Mouse (Mus musculus) forebrain, postnatal 0 days (tissue): ENCODE results near the gene Cerk. TPM values are rescaled to one million over a fixed set of nuclear protein-coding genes. Genes with fewer than 3 reads are reported as not detected.

Experiments
- ATAC-seq: fragments of 200-750 bp; cut with Nextera tagmentation; 2 replicates; pipeline ENCODE4 v1.8.0; 2017; ENCODE audit warnings: mild to moderate bottlenecking, moderate library complexity
- DNase-seq: peaks from one replicate; pipeline ENCODE4 v3.0.0-alpha.2; 2015
- H3K27ac ChIP-seq: fragments of 300-500 bp; sonication (generic); 2 replicates; pipeline ENCODE4 v1.5.1; 2014; ENCODE audit warnings: low read depth, mild to moderate bottlenecking, antibody characterized with exemption, low read length, moderate library complexity, mixed read lengths
- H3K27me3 ChIP-seq: fragments of 300-500 bp; sonication (generic); 2 replicates; pipeline ENCODE4 v1.6.1; 2014; ENCODE audit warnings: mild to moderate bottlenecking, low read length, mixed read lengths; ENCODE audit not compliant: insufficient read depth
- H3K36me3 ChIP-seq: fragments of 300-500 bp; sonication (generic); 2 replicates; pipeline ENCODE4 v1.6.1; 2014; ENCODE audit warnings: mild to moderate bottlenecking, moderate library complexity; ENCODE audit not compliant: insufficient read depth
- H3K4me1 ChIP-seq: fragments of 300-500 bp; sonication (generic); 2 replicates; pipeline ENCODE4 v1.6.1; 2014; ENCODE audit warnings: antibody characterized with exemption; ENCODE audit not compliant: insufficient read depth
- H3K4me2 ChIP-seq: fragments of 300-500 bp; sonication (generic); 2 replicates; pipeline ENCODE4 v1.6.1; 2014; ENCODE audit warnings: low read depth, mild to moderate bottlenecking, moderate library complexity
- H3K4me3 ChIP-seq: fragments of 300-500 bp; sonication (generic); 2 replicates; pipeline ENCODE4 v1.5.1; 2014; ENCODE audit warnings: low read depth, low read length, mixed read lengths
- H3K9ac ChIP-seq: fragments of 300-500 bp; sonication (generic); 2 replicates; pipeline ENCODE4 v1.6.1; 2014; ENCODE audit warnings: mild to moderate bottlenecking
- H3K9me3 ChIP-seq: fragments of 300-500 bp; sonication (generic); 2 replicates; pipeline ENCODE4 v1.6.1; 2016; ENCODE audit warnings: low read length
- CTCF ChIP-seq: sonication (generic); IDR thresholded peaks from 2 replicates; pipeline ENCODE4 v1.5.1; 2016; ENCODE audit warnings: antibody characterized with exemption, control low read depth, low read depth
- WGBS: fragments of 180-500 bp; shearing (Covaris S2); extraction: QIAGEN DNeasy Blood & Tissue Kit; methylation state at CpG from one replicate; pipeline ENCODE4 v1.1.7; 2014; 5-methylcytosine and 5-hydroxymethylcytosine counted together
- polyA plus RNA-seq: library from polyadenylated mRNA; unstranded; fragments of >200 nt; fragmentation: Nextera tagmentation; extraction: Ambion mirVana; gene quantifications from 2 replicates; pipeline ENCODE4 v1.2.1, GENCODE M21; 2015
- total RNA-seq: library from RNA; depleted of rRNA; stranded (reverse); fragments of >200 nt; gene quantifications from 2 replicates; pipeline ENCODE4 v1.2.3, GENCODE M21; 2014; rRNA removed

Gene Cerk
- total RNA-seq: 31.7 and 32.9 TPM in 2 replicates
- 14.5 and 18.0 TPM in 2 replicates for polyA plus RNA-seq

DNA sequence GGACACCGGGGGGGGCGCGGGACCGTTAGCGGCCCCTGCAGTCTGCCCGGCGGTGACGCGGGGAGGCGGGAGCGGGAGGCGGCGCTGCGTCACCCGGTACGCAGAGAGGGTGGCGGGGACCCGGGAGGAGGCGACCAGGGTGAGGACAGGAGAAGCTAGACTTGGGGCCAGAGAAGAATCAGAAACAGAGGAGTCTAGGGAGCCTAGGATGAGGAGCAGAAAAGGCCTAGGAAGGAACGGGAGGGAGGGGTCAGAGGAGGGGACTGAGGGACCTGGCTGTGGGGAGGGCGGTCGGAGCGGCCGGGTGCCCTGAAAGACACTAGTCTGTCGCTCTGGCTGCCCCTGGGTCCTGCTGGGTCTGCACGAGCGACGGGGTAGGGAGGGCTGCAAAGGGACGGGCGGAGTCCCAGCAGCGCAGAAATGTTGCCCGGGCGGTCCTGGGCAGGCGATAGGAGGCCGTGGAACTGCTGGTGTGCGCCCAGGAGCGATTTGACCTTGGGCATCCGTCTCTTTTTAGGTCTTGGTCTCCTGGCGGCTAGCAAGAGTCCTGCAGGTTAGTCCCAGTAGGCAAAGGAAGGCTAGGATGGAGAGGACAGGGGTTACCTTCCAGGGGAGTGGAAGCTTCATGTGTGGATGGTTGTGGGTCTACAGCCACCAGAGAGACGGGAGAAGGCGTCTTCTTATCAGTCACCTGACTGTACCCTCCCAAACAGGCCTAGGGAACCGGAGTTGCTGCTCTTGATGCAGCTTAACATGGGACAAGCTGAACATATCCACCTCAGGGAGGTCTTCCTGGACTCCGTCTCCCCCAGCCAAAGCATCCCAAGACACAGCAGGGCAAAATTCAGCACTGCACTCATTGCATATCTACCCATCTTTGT lies at the start of gene Cerk:
Cerk (minus strand) TSS at position 453 of the 881 bp plus-strand sequence.
- DNase-seq (peak; percentile 74), ATAC-seq (peak; percentile 81)
- Histone ChIP-seq H3K9me3 (no peaks in the 10 kb centered on the region), H3K36me3 (no peaks in the 10 kb centered on the region), H3K4me1 (peaks cover 14% of the 10 kb centered on the region; the same call in 1 of the 2 replicates), H3K27ac (peak within 1 kb of the TSS; percentile 90), H3K9ac (peak within 1 kb of the TSS; percentile 96), H3K27me3 (no peaks in the 10 kb centered on the region), H3K4me2 (peak within 1 kb of the TSS; percentile 87), H3K4me3 (peak within 1 kb of the TSS; percentile 90)
- WGBS: 8% methylated on average over 43 of the region's 43 CpGs
- TF ChIP-seq CTCF: peak; percentile 58

DNA sequence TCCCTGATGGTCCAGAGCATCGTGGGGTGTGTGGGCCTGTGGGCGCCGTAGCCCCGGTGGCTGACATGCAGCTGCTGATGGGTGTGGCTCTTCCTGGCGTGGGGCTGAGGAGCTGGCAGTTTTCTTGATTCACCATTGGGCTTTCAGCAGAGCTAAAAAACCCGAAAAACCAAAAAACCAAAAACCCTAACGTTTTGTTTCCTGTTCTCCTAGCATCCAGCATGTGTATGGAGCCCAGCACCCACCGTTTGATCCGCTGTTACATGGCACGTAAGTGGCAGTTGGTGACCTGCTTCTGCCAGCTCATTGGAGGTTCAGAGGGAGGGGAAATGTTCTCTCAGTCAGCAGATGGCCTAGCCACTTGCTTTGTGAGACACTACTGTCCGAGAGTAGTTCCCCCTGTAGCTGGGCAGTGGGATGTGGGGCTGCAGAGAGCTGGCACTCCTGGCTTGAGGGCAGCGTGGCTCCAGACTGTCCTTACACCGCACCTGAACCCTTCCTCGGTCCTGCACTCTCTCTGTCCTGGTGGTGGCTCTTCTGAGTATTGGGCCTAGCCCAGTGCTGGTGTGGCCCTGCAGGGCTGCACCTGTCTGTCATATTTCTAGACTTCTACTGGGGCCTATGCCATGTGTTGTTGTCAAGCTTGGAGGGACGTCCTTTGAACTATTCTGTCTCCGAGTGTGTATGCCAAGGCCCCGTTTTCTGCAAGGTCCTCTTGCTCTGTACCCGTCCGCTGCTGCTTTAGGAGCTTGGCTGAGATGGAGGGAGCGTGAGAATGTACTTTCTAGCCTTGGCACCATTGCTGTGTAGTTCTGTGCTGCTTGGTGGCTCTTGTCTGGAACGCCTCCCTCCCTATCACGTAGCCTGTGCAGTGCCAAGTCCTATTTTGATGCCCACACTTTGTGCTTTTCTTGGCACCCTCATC lies 48.8 kb upstream of the Cerk start:
- Histone ChIP-seq H3K27me3 (no peaks in the 10 kb centered on the region), H3K4me2 (no peak overlapping the region), H3K4me1 (no peaks in the 10 kb centered on the region), H3K36me3 (peaks cover 7% of the 10 kb centered on the region), H3K9me3 (no peaks in the 10 kb centered on the region), H3K27ac (no peak overlapping the region), H3K9ac (no peak overlapping the region), H3K4me3 (no peak overlapping the region)
- 78% methylated on average over 22 of the region's 22 CpGs for WGBS
- no peak for TF ChIP-seq CTCF
- ATAC-seq (no peak), DNase-seq (no peak)

DNA sequence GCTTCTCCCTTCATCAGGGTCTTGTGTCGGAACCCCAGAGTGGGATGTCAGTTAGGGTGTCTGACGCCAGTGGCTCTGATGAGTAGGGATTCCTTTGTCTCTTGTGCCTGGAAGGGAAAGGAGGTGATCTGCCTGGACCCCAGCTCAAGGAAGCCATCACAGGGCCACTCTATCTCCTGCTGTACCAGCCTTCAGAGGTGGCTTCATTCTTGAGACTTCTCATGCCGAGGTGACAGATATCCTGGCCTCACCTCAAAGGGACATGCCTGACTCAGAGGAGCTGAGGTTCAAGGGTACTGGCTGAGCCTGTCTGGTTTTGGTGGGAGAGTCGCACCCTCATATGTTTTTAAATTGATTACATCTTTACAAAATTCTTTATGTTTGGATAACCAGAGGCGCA lies 48.1 kb upstream of the Cerk start:
- Histone ChIP-seq H3K27ac (no peak overlapping the region), H3K4me2 (no peak overlapping the region), H3K9me3 (no peaks in the 10 kb centered on the region), H3K27me3 (no peaks in the 10 kb centered on the region), H3K4me3 (no peak overlapping the region), H3K9ac (no peak overlapping the region), H3K4me1 (no peaks in the 10 kb centered on the region), H3K36me3 (peaks cover 7% of the 10 kb centered on the region)
- TF ChIP-seq CTCF: no peak
- WGBS: 88% methylated on average over 5 of the region's 5 CpGs
- DNase-seq (no peak), ATAC-seq (no peak)

DNA sequence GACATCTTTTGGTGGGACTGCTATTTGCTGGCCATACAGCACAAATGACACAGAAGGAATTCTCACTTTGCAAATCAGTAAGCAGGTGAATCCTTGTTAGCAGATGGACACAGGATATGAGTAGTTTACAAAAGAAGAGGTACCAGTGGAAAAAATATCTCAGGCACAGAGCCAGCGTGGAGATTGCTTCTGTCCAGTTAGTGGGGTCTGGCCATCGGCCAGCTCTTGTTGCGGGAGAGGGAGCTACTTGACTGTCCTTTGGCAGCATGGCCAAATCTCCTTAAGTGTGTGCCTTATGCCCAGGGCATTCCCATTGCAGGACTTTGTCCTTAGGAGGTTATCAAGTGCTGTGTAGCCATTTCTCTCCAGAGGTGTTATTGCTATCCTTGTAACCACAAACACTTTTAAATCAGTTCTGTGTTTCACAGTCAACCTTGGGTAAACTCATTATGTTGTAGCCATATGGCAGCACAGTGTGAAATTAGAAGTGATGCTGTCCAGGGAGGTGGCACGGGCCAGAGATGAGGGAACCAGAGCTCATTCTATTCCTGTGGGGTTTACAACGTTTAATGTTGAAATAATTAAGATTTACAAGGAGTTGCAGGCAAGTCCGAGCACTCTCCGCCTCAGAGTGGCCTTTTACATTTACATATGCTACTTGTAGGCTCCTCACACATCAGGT lies 46.0 kb upstream of the Cerk start:
- ATAC-seq (no peak), DNase-seq (no peak)
- no peak for TF ChIP-seq CTCF
- no peak overlapping the region for H3K4me2 ChIP-seq
- no peak overlapping the region for H3K27ac ChIP-seq
- no peaks in the 10 kb centered on the region for H3K9me3 ChIP-seq
- 60% methylated on average over 7 of the region's 7 CpGs for WGBS
- H3K9ac ChIP-seq: no peak overlapping the region
- no peak overlapping the region for H3K4me3 ChIP-seq
- H3K4me1 ChIP-seq: no peaks in the 10 kb centered on the region
- no peaks in the 10 kb centered on the region for H3K27me3 ChIP-seq
- peaks cover 7% of the 10 kb centered on the region for H3K36me3 ChIP-seq

DNA sequence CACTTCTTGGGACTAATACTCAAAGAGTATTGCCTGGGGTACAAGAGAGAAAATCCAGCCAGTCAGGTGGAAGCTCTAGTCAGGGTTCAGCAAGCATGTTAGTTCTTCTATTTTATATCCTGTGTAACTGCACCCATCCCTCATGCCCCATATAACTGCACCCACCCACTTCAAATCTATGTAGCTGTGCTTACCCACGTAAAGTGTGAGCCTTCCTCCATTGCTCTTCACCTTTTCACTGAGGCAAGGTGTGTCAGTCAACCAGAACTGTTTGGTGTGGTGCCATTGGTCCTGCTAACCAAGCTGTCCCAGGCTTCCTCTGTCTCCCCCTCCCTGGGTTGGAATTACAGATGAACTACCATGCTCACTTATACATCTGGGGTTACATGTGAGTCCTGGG lies 45.2 kb upstream of the Cerk start:
- ATAC-seq (no peak), DNase-seq (no peak)
- 96% methylated on average over 1 of the region's 1 CpGs for WGBS
- Histone ChIP-seq H3K27me3 (no peaks in the 10 kb centered on the region), H3K4me1 (no peaks in the 10 kb centered on the region), H3K27ac (no peak overlapping the region), H3K4me2 (no peak overlapping the region), H3K4me3 (no peak overlapping the region), H3K9ac (no peak overlapping the region), H3K36me3 (peaks cover 7% of the 10 kb centered on the region), H3K9me3 (no peaks in the 10 kb centered on the region)
- no peak for TF ChIP-seq CTCF

DNA sequence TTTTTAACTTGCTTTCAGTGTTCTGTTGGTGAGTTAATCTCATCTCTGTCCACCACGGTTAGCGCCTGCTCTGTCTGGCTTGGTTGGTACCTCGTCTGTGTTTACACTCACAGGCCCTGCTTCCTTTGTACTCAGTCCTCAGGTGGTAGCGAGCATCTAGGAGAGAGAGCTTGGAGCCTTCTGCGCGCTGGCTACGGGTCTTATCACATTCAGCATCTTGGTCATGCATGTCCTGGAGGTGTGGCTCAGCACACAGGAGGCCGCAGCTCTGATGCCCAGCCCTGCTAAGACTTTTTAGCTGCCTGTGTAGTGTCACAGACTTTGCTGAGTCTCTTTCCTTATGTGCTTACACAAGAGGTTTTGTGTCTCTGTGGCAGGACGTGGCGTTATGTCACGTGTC lies 43.7 kb upstream of the Cerk start:
- 82% methylated on average over 11 of the region's 11 CpGs for WGBS
- Histone ChIP-seq H3K27me3 (no peaks in the 10 kb centered on the region), H3K4me1 (no peaks in the 10 kb centered on the region), H3K4me2 (no peak overlapping the region), H3K9ac (no peak overlapping the region), H3K36me3 (no peaks in the 10 kb centered on the region), H3K27ac (no peak overlapping the region), H3K9me3 (no peaks in the 10 kb centered on the region), H3K4me3 (no peak overlapping the region)
- ATAC-seq (no peak), DNase-seq (no peak)
- TF ChIP-seq CTCF: no peak
